Mouse (Mus musculus) naive thymus-derived CD4-positive, alpha-beta T cell, adult 2 months (primary cell): ENCODE results near the gene Dtx4.

Experiments used
- DNase-seq: peaks from one replicate; pipeline ENCODE4 v3.0.0-alpha.2; 2011; ENCODE audit warnings: low read depth

The Dtx4 gene

DNA sequence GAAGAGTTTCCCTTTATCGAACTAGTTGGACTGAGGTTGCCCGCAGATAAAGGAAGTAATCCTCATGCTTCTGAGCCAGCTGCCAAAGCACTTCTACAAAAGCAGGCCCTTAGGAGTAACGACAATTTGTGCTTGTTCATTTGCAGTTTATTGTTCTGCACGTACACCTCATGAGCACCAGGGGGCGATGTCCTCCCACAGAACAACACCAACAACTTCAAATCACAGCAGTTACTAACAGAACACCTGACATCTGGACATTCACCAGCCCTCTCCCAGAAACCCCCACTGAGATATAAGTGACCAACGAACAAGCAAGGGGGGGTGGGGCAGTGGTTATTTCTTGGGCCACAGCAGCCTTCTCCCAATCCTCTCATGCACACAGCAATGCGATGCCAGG lies 35.0 kb downstream of the Dtx4 start:
- peak; percentile 84 for DNase-seq

DNA sequence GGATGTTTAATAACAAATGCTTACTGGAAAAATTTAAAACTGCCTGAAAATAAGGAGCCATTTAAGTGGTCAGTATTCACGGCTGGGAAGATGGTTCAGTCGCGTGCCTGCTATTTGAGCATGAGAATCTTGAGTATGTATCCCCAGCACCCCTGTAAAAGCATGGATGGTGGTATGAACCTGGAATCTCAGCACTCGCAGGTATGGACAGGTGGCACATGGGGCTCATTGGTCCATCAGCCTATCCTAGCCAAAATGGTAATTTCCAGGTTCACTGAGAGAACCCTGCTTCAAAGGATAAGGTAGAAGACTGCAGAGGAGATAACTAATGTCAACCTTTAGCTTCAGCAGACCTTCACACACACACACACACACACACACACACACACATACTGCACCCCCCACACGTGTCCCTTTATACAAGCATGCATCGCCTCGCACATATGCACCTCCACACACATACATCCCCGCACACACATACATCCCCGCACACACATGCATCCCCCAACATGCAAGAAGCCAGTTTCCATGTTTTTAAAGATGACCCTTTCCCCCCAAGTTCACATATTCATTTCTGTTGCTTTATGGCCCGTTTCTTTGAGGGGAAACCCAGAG lies 35.6 kb downstream of the Dtx4 start:
- no peak for DNase-seq

GRCm38 (mm10) chr19:12464674-12465073 lies 36.6 kb downstream of the Dtx4 start:
- DNase-seq, result no peak

DNA sequence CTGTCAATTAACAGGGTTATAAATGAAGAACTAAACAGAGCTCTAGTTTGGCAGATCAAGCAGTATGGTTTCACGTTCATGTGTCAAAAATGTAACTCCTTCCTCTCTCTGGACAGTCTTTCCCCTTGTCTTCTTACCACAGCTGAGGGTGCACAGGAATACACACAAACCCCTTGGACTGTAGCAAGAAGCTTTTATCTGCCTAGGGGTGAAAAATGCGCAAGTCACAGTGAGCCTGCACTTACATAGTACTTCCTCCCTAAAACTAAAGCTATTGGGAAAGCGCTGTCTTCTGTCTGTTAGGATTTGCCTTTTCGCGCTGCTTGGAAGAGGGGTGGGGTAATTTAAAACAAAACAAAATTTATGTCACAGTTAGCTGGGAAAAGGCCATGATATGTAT lies 37.1 kb downstream of the Dtx4 start:
- DNase-seq, result no peak

GRCm38 (mm10) chr19:12463722-12464035 lies 37.6 kb downstream of the Dtx4 start:
- no peak for DNase-seq

- DNase-seq, result no peak
Observed at GRCm38 (mm10) chr19:12462851-12463721, 38.2 kb downstream of the Dtx4 start.

DNA sequence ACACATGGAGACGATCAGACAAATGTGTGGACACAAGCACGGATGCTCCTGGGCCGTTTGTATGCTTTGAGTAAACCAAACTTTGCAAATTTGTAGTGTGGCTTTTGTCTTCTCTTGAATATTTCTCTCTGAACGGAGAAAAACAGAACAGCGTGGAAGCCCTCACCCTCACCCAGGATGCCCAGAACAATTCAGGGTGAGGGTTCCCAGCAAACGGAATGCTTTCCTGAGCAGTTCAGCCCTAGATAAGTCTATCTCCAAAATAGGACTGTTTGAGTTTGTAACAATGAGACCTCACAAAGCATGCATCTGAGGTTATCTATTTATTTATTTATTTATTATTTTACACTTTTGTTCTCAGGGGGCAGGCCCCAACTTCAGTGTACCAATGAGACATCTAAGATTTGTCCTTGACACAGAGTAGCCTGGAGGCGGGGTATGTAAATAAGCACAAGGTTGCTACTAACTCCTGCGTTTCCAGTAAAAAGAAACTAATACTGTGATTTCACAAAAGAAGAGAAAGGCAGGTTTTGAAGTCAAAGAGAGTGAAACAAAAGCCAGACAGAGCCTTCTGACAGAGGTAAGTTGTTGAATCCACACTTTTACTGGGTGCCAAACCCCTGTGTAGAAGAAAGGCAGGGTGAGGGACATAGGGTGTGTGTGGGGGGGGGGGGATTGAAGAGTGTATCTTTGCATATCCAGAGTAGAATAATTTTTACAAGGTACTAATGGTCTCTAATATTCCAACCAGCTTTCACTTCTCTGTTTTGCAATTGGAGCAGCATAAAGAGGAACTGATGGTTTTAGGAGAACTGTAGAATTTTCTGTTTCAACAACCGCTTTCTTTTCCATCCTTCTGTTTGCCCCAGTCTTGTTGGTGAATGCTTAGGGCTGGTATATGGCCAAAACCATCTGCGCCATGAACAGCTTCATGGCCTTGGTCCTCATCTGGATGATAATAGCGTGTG lies 40.7 kb downstream of the Dtx4 start, which contains the start of gene Mpeg1:
Mpeg1 (plus strand) TSS at position 498 of the 968 bp plus-strand sequence.
- no peak for DNase-seq

GRCm38 (mm10) chr19:12459516-12459915 lies 41.7 kb downstream of the Dtx4 start:
- no peak for DNase-seq

- DNase-seq, result no peak
Observed at GRCm38 (mm10) chr19:12457401-12458066, 43.7 kb downstream of the Dtx4 start.

DNA sequence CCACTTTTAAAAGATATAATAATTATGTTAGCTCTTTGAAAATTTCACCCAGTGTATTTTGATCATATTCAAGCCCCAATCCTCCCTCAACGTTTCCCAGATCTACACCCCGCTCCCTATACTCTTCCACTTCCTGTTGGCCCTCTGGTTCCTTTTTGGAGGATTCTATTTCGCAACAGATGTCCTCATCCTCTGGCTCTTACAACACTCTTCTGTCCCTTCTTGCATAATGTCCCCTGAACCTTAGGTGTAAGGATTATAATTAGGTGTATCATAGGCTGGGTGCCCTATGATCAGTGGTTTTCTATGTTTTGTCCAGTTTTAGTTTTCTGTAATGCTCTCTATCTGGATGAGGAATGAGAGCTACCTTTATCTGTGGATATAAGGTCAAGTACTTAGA lies 56.2 kb downstream of the Dtx4 start:
- DNase-seq, result no peak

GRCm38 (mm10) chr19:12442560-12442959 lies 58.7 kb downstream of the Dtx4 start:
- DNase-seq, result no peak

- no peak for DNase-seq
Observed at GRCm38 (mm10) chr19:12440103-12440725, 61.0 kb downstream of the Dtx4 start.

DNA sequence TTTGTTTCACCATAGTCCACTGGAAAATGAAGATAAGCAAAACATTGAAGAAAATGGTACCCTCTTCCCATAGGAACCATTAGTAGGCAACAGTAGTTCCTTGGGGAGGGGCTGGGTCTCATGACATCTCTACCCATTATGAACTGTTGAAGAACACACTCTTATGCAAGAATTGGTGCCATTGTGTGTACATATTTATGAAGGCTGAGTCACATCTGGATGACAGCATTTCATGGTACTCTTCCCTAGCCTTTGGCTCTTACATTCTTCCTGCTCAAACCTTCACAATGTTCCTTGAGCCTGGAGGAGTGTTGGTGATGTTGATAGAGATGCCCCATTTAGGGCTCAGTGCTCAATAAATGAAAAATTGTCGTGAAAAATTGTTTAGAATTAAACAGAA lies 61.7 kb downstream of the Dtx4 start:
- no peak for DNase-seq

DNA sequence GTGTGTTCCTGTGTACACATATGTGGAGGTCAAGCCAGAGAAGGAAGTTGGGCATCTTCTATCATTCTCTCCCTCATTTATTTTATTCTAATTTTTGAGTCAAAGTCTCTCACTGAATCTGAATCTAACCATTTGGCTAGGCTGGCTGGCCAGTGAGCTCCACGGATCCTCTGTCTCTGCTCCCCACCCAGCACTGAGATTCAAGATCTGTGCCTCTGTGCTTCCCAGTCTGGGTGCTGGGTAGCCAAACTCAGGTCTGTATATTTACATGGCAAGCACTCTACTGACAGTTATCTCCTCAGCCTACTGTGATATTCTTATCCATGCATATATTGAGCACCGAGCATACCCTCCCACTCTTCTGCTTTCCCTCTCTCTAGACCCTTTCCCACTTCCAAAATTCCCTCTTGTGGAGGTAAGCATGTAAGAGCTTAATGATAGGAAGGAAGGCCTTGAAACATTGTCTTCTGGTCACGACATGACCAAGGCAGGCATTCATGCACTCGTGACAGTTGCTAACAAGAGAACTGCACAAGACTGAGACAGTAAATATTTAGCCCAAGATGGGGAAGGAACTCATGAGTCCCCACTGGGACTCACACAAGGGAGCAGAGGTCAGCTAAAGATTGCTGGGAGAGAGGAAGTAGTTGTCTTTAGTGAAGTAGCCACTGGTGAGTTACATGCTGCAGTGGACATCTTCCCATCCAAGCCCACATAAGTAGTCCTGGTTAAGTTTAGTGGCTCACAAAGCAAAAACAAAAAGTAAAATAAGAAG lies 65.3 kb downstream of the Dtx4 start:
- no peak for DNase-seq

DNA sequence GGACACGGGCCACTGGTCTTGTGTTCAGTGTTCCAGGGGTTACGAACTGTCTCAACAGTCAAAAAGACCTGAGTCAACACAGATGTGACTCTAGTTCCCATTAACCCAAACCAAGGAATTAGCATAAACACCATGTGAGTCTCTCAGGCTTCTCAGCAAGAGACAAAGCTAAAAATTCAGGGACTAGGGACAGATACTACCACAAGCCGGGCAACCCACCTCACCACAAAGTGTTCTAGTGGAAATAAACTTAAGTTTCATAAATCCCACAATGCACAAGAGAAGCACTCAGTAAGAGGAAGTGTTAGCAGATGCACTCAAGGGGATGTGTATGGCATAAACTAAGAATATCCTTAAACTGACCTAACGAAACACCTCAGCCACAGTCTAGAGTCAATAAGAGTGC lies 66.2 kb downstream of the Dtx4 start:
- no peak for DNase-seq

- DNase-seq, result peak; percentile 47
Observed at GRCm38 (mm10) chr19:12433033-12433432, 68.2 kb downstream of the Dtx4 start.

GRCm38 (mm10) chr19:12427605-12428004 lies 73.6 kb downstream of the Dtx4 start, which contains the start of gene Pfpl:
Pfpl (plus strand) TSS chr19:12427905.
- no peak for DNase-seq

- no peak for DNase-seq
Observed at GRCm38 (mm10) chr19:12427101-12427500, 74.2 kb downstream of the Dtx4 start.

- no peak for DNase-seq
Observed at GRCm38 (mm10) chr19:12421680-12422079, 79.6 kb downstream of the Dtx4 start.

GRCm38 (mm10) chr19:12420555-12420954 lies 80.7 kb downstream of the Dtx4 start:
- no peak for DNase-seq

GRCm38 (mm10) chr19:12418312-12418711 lies 82.9 kb downstream of the Dtx4 start:
- no peak for DNase-seq
